Mouse (Mus musculus) cerebellum, postnatal 14 days (tissue): ENCODE measurements around the gene Gm8180.
"Not testable (repeated sequence)": the region's sequence is repeated elsewhere in the genome, so short reads cannot be mapped to it uniquely, and the experiment has no call there.

Experiments used
- DNase-seq, 2 experiments: peaks; one replicate each; pipeline ENCODE4 v3.0.0; 2021; ENCODE audit warnings: mixed read lengths in 2 of 2

Gm8180 gene

DNA sequence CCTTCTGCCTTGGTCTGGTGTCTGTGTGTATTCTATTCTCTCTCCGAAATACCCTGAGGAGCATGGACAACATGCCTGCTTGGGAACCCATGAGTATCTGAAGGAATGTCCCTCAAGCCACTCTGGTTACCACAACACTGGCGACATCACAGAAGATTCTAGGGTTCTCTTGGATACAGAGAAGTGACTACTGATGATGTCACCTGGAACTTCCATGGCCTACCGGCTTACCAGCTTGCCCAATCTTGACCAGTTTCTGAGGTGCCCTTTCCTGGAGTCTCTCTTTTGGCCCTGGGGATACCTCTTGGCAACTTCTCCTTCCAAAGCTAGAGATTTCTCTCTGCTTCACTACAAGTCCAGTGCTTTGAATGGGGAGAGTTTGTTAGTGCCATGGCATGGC is at the start of gene Gm8180:
Gene Gm8180 (minus strand): TSS at position 101 of the 400 bp plus-strand sequence.
- DNase-seq, result not testable (repeated sequence)

DNA sequence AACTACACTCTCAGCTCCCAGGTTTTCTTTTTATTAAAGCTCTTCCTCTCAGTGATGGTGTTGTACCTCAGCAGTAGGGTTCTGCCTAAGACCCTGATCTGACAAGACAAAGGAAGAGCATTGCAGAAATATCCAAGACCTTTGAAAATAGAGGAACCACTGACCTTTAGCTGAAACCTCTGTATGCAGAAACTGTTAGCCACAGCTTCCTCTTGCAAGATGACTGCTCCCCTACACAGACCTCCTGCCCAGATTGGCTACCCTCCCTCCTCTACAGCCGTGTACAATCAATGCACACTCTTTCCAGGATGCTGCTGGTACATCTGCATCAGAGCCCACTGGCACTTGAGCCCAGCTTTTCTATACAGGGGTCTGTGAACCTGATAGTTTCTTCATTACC is 45.8 kb upstream of the Gm8180 start:
- DNase-seq, result not testable (repeated sequence)

DNA sequence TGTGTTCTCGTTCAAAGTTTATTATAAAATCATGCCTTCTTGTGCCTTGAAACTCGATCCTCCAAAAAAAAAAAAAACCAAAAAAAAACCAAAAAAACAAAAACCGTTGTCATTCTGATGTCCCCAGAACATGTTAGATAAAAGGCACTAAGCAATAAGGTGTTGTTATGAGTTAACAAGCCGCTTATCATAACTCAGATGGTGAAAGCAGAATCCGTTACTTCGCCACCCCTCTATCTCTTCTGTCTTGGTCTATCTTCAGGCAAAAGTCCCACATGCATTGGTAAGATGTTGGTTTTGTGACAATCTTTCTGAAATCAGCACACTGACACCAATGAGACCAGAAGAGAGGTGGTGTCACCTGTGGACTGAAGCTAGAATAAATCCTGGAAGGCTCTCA is 39.6 kb upstream of the Gm8180 start:
- DNase-seq, result not testable (repeated sequence)

DNA sequence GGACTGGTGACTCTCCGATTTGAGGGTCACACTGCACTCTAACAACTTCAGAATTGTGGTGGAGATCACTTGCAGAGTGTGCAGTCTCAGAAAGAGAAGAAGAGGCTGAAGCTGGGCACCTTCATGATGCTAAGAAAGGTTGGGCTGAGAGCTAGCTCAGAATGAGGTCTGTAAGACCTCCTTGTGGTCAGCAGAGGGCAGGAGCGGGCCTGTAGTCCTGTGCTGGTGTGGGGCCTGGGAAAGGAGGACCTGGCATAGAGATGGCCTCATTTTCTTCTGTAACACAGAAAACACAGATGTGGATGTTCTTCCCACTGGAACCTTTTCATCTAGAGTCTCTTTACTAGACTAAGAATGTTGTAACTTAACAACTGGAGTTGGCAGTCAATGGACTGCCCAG is 37.3 kb upstream of the Gm8180 start:
- DNase-seq, result not testable (repeated sequence)

DNA sequence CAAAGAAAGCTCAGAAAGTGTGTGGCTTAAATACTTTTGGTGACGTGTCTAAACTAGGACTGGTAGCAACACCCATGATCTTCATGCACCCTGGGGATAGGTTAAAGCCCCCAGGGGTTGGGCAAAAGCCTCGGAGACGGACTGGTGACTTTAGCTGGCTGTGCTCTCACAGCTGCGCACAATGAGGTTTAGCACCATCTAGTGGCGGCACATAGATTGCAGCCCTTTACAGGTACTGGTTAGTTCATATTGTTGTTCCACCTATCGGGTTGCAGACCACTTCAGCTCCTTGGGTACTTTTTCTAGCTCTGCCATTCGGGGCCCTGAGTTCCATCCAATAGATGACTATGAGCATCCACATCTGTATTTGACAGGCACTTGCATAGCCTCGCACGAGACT is 27.9 kb upstream of the Gm8180 start:
- peak; percentile 26 to 47 for DNase-seq

DNA sequence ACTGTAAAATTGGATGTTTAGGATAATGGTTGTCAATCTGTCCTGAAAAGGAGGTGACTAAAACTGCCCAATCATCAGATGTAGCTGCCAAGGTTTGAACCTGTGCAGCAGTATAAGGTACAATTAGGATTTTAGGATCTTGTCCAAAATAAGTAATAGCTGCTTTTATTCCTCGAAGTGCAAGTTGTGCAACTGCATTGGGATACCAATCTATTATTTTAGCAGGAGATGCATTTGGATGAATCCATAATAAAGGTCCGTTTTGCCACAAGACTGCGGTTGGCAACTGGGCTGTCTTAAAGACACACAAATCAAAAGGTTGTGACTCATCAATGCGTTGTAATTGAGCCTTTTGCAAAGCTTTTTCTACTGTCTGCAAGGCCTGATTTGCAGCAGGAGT is 23.6 kb upstream of the Gm8180 start:
- not testable (repeated sequence) for DNase-seq

DNA sequence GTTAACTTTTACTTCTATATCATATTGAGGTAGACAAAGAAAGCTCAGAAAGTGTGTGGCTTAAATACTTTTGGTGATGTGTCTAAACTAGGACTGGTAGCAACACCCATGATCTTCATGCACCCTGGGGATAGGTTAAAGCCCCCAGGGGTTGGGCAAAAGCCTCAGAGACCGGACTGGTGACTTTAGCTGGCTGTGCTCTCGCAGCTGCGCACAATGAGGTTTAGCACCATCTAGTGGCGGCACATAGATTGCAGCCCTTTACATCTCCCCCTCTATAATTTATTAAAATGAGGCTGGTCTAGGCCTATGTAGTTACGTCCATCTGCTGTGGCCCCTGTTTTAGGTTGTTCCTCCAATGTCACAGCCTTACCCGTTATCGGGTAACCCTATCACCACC is 19.9 kb upstream of the Gm8180 start:
- DNase-seq, result not testable (repeated sequence)

DNA sequence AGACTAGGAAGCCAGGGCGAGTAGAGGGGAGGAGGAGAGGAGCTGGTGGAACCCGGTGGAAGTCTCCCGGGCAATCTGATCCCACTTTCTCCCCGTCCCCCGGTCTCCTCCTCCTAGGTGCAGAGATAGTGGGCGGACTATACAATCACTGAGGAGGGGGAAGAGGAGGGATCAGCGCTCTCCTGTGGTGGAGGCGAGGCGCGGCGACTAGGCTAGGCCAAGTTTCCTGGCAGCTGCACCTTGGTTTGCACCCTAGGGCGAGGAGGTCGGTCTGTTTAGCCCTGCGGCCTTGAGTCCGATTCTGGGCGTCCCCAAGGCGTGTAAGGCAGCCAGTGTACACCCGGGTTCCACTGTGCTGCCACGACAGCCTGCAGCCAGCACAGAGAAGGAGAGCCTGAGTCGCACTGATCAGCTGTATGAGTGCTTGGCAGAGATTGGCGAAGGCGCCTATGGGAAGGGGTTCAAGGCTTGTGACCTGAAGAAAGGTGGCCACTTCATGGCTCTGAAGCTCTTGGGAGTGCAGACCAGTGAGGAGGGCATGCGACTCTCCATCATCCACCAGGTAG is 12.4 kb upstream of the Gm8180 start:
- peak in 1 of 2 experiments; percentile 2 for DNase-seq

DNA sequence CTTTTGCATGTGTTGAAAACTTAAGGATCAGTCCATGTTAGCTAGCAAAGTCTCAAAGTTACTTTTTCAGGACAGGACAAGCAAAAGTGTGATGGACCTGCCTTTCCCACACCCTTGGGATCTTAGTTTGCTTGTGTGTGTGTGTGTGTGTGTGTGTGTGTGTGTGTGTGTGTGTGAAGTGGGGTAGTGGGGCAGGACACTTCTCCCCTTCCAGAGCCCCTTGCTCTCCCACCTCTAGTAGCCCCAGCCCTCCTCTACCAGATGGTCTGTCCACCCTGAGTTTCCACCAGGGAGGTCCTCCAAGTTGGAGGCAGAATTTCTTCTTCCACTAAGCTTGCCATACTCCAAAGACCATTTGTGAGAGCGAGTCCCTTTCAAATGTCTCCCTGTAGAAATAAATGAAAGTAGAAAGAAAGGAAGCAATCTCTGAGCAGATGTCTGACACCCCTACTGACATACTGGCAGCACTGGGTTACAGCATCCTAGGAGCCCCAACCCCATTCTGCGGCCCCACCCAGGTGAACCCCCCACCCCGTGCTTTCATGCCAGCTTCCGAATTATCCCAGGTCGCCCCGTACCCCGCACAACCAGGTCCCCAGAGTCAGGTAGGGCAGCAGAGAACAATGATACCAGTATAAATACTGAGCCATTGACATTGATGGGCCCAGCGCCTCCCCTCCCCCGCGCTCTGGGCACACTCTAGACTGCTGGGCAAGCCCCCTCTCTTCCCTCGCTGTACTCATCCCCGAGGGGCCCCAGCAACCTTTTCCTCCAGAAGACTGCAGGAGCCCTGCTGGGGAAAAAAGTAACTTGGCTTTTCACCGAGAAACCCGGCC is 11.7 kb upstream of the Gm8180 start:
- DNase-seq, result no peak

DNA sequence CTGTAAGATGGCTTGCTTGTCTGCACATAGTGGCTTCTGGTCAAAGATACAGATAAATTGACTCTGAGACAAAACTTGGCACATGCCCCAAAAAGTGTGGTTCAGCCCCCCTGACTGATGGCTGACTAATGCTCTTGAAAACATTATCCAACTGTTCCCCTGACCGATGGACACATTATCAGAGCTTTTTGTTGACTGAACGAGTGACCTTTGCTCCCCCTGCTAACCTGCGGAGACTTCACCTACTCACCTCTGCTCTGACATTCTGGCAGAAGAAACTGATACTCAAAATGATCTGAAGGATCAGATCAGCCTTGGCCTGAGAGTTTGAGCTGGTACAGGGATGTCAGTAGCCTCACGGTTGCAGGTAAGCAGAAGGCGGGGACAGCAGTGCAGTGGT is 9.3 kb upstream of the Gm8180 start:
- not testable (repeated sequence) for DNase-seq

DNA sequence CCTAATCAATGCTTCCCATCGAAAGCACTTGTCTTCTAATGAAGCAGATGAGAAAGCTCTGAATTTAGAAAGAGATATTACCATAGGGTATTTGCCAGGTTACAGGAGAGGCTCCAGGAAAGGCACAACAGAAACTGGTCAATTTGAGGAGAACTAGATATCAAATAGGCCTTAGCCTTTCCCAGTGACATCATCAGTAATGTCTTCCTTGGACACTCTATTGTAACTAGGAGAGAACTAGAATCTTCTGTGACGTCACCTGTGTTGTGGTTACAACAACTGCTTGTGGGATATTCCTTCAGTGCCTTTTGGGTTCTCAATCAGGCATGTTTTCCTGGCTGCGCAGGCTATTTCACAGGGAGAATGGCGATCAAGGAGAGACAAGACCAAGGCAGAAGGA is 37.0 kb downstream of the Gm8180 start, which contains the start of gene Gm6526:
Gene Gm6526 (plus strand): TSS at position 301 of the 400 bp plus-strand sequence.
- DNase-seq, result not testable (repeated sequence)
